Mouse (Mus musculus) CH12.LX (cell line): ENCODE measurements around the gene Psmd9.
A peak's percentile ranks its signal among the peaks of the same experiment; 100 is the strongest.

Source experiments
- BHLHE40 ChIP-seq: IDR thresholded peaks from 2 replicates; pipeline ENCODE4 v1.6.1; 2011; ENCODE audit warnings: mild to moderate bottlenecking, low read depth, low read length, improper control_type of control experiment
- CTCF ChIP-seq, 2 experiments: IDR thresholded peaks in 1 of 2; conservative IDR thresholded peaks in 1 of 2; 2 replicates each; pipeline ENCODE4 v1.5.1; 2011 to 2012; ENCODE audit warnings: low read depth in 2 of 2, low read length in 2 of 2, improper control_type of control experiment in 1 of 2, inconsistent platforms in 1 of 2, mild to moderate bottlenecking in 1 of 2, moderate library complexity in 1 of 2
- EP300 ChIP-seq: IDR thresholded peaks from 2 replicates; pipeline ENCODE4 v1.6.1; 2011; ENCODE audit warnings: low read length, improper control_type of control experiment
- JUND ChIP-seq: conservative IDR thresholded peaks from 2 replicates; pipeline ENCODE4 v1.6.1; 2011; ENCODE audit warnings: low read depth, low read length, improper control_type of control experiment
- MAFK ChIP-seq: IDR thresholded peaks from 2 replicates; pipeline ENCODE4 v1.6.1; 2011; ENCODE audit warnings: low read length, improper control_type of control experiment; ENCODE audit not compliant: insufficient replicate concordance
- POLR2A ChIP-seq: IDR thresholded peaks from 2 replicates; pipeline ENCODE4 v1.6.1; 2011; ENCODE audit warnings: low read depth, mild to moderate bottlenecking, improper control_type of control experiment, low read length
- RAD21 ChIP-seq: IDR thresholded peaks from 2 replicates; pipeline ENCODE4 v1.6.1; 2011; ENCODE audit warnings: low read depth, mild to moderate bottlenecking, low read length, improper control_type of control experiment, moderate library complexity

- TF ChIP-seq POLR2A (peak; percentile 45), CTCF (conservative IDR thresholded peaks at IDR 0.05 in 1 of 2, IDR thresholded peaks at IDR 0.05 in 1 of 2; ENCODE audit: low read depth in 2 of 2, low read length in 2 of 2) (peak; percentile 78 to 90), MAFK (no peak), RAD21 (peak; percentile 70), EP300 (no peak), JUND (no peak), BHLHE40 (no peak)
Observed at GRCm38 (mm10) chr5:123149451-123150400, 19.5 kb upstream of the Psmd9 start.
